Mouse (Mus musculus): Measurements from ENCODE around the gene Gadd45a.

Gadd45a gene

GRCm38 (mm10) chr6:67057574-67057973 lies 20.3 kb upstream of the Gadd45a start:
- DNase-seq (ENCODE audit: low read depth, low spot score) = no peak
- no peaks in the 10 kb centered on the region for H3K27me3 ChIP-seq (ENCODE audit: control insufficient read depth, insufficient read depth, low read length, poor library complexity, severe bottlenecking)
- no peaks in the 10 kb centered on the region for H3K36me3 ChIP-seq (ENCODE audit: control insufficient read depth, insufficient read depth, low read length, poor library complexity, severe bottlenecking)

GRCm38 (mm10) chr6:67056889-67057564 lies 19.8 kb upstream of the Gadd45a start:
- Histone ChIP-seq H3K36me3 (ENCODE audit: control insufficient read depth, insufficient read depth, low read length, poor library complexity, severe bottlenecking) (no peaks in the 10 kb centered on the region), H3K27me3 (ENCODE audit: control insufficient read depth, insufficient read depth, low read length, poor library complexity, severe bottlenecking) (no peaks in the 10 kb centered on the region)
- no peak for DNase-seq (ENCODE audit: low read depth, low spot score)

- H3K27me3 ChIP-seq (ENCODE audit: control insufficient read depth, insufficient read depth, low read length, poor library complexity, severe bottlenecking) = no peaks in the 10 kb centered on the region
- peak; percentile 85 for DNase-seq (ENCODE audit: low read depth, low spot score)
- no peaks in the 10 kb centered on the region for H3K36me3 ChIP-seq (ENCODE audit: control insufficient read depth, insufficient read depth, low read length, poor library complexity, severe bottlenecking)
These were observed 19.0 kb upstream of the Gadd45a start for GRCm38 (mm10) chr6:67056108-67056888.

- Histone ChIP-seq H3K36me3 (ENCODE audit: control insufficient read depth, insufficient read depth, low read length, poor library complexity, severe bottlenecking) (no peaks in the 10 kb centered on the region), H3K27me3 (ENCODE audit: control insufficient read depth, insufficient read depth, low read length, poor library complexity, severe bottlenecking) (no peaks in the 10 kb centered on the region)
- DNase-seq (ENCODE audit: low read depth, low spot score) = no peak
These were observed 12.8 kb upstream of the Gadd45a start for GRCm38 (mm10) chr6:67050063-67050462.

- no peak for DNase-seq (ENCODE audit: low read depth, low spot score)
- Histone ChIP-seq H3K36me3 (ENCODE audit: control insufficient read depth, insufficient read depth, low read length, poor library complexity, severe bottlenecking) (no peaks in the 10 kb centered on the region), H3K27me3 (ENCODE audit: control insufficient read depth, insufficient read depth, low read length, poor library complexity, severe bottlenecking) (no peaks in the 10 kb centered on the region)
These were observed 12.4 kb upstream of the Gadd45a start for GRCm38 (mm10) chr6:67049695-67050038.

GRCm38 (mm10) chr6:67048880-67049694 lies 11.8 kb upstream of the Gadd45a start:
- Histone ChIP-seq H3K27me3 (ENCODE audit: control insufficient read depth, insufficient read depth, low read length, poor library complexity, severe bottlenecking) (no peaks in the 10 kb centered on the region), H3K36me3 (ENCODE audit: control insufficient read depth, insufficient read depth, low read length, poor library complexity, severe bottlenecking) (no peaks in the 10 kb centered on the region)
- no peak for DNase-seq (ENCODE audit: low read depth, low spot score)

GRCm38 (mm10) chr6:67048052-67048691 lies 10.9 kb upstream of the Gadd45a start:
- no peaks in the 10 kb centered on the region for H3K27me3 ChIP-seq (ENCODE audit: control insufficient read depth, insufficient read depth, low read length, poor library complexity, severe bottlenecking)
- H3K36me3 ChIP-seq (ENCODE audit: control insufficient read depth, insufficient read depth, low read length, poor library complexity, severe bottlenecking) = no peaks in the 10 kb centered on the region
- DNase-seq (ENCODE audit: low read depth, low spot score) = no peak

- Histone ChIP-seq H3K27me3 (ENCODE audit: control insufficient read depth, insufficient read depth, low read length, poor library complexity, severe bottlenecking) (no peaks in the 10 kb centered on the region), H3K36me3 (ENCODE audit: control insufficient read depth, insufficient read depth, low read length, poor library complexity, severe bottlenecking) (no peaks in the 10 kb centered on the region)
- DNase-seq (ENCODE audit: low read depth, low spot score) = no peak
These were observed 9.7 kb upstream of the Gadd45a start for GRCm38 (mm10) chr6:67046937-67047336.

GRCm38 (mm10) chr6:67045424-67045823 lies 8.2 kb upstream of the Gadd45a start:
- DNase-seq (ENCODE audit: low read depth, low spot score) = no peak
- H3K36me3 ChIP-seq (ENCODE audit: control insufficient read depth, insufficient read depth, low read length, poor library complexity, severe bottlenecking) = no peaks in the 10 kb centered on the region
- no peaks in the 10 kb centered on the region for H3K27me3 ChIP-seq (ENCODE audit: control insufficient read depth, insufficient read depth, low read length, poor library complexity, severe bottlenecking)

- DNase-seq (ENCODE audit: low read depth, low spot score) = no peak
- Histone ChIP-seq H3K27me3 (ENCODE audit: control insufficient read depth, insufficient read depth, low read length, poor library complexity, severe bottlenecking) (no peaks in the 10 kb centered on the region), H3K36me3 (ENCODE audit: control insufficient read depth, insufficient read depth, low read length, poor library complexity, severe bottlenecking) (no peaks in the 10 kb centered on the region)
These were observed 3.7 kb upstream of the Gadd45a start for GRCm38 (mm10) chr6:67040904-67041410.

GRCm38 (mm10) chr6:67038964-67039363 lies 1.7 kb upstream of the Gadd45a start:
- H3K27me3 ChIP-seq (ENCODE audit: control insufficient read depth, insufficient read depth, low read length, poor library complexity, severe bottlenecking) = no peaks in the 10 kb centered on the region
- no peaks in the 10 kb centered on the region for H3K36me3 ChIP-seq (ENCODE audit: control insufficient read depth, insufficient read depth, low read length, poor library complexity, severe bottlenecking)
- no peak for DNase-seq (ENCODE audit: low read depth, low spot score)

- DNase-seq (ENCODE audit: low read depth, low spot score) = peak; percentile 82
- Histone ChIP-seq H3K36me3 (ENCODE audit: control insufficient read depth, insufficient read depth, low read length, poor library complexity, severe bottlenecking) (no peaks in the 10 kb centered on the region), H3K27me3 (ENCODE audit: control insufficient read depth, insufficient read depth, low read length, poor library complexity, severe bottlenecking) (no peaks in the 10 kb centered on the region)
These were observed 873 bp downstream of the Gadd45a start for GRCm38 (mm10) chr6:67036356-67036811.

- Histone ChIP-seq H3K36me3 (ENCODE audit: control insufficient read depth, insufficient read depth, low read length, poor library complexity, severe bottlenecking) (no peaks in the 10 kb centered on the region), H3K27me3 (ENCODE audit: control insufficient read depth, insufficient read depth, low read length, poor library complexity, severe bottlenecking) (no peaks in the 10 kb centered on the region)
- peak; percentile 26 for DNase-seq (ENCODE audit: low read depth, low spot score)
These were observed 1.6 kb downstream of the Gadd45a start for GRCm38 (mm10) chr6:67035388-67036299.

Data from splenic B cell, adult 2 months (primary cell).